Mouse (Mus musculus) forebrain, postnatal 0 days (tissue): ENCODE results near the gene Zswim8. TPM values are rescaled to one million over a fixed set of nuclear protein-coding genes. Genes with fewer than 3 reads are reported as not detected.
A peak's percentile ranks its signal among the peaks of the same experiment; 100 is the strongest.

ENCODE experiments used
- ATAC-seq: fragments of 200-750 bp; cut with Nextera tagmentation; 2 replicates; pipeline ENCODE4 v1.8.0; 2017; ENCODE audit warnings: mild to moderate bottlenecking, moderate library complexity
- DNase-seq: peaks from one replicate; pipeline ENCODE4 v3.0.0-alpha.2; 2015
- H3K27ac ChIP-seq: fragments of 300-500 bp; sonication (generic); 2 replicates; pipeline ENCODE4 v1.5.1; 2014; ENCODE audit warnings: low read depth, mild to moderate bottlenecking, antibody characterized with exemption, low read length, moderate library complexity, mixed read lengths
- H3K27me3 ChIP-seq: fragments of 300-500 bp; sonication (generic); 2 replicates; pipeline ENCODE4 v1.6.1; 2014; ENCODE audit warnings: mild to moderate bottlenecking, low read length, mixed read lengths; ENCODE audit not compliant: insufficient read depth
- H3K36me3 ChIP-seq: fragments of 300-500 bp; sonication (generic); 2 replicates; pipeline ENCODE4 v1.6.1; 2014; ENCODE audit warnings: mild to moderate bottlenecking, moderate library complexity; ENCODE audit not compliant: insufficient read depth
- H3K4me1 ChIP-seq: fragments of 300-500 bp; sonication (generic); 2 replicates; pipeline ENCODE4 v1.6.1; 2014; ENCODE audit warnings: antibody characterized with exemption; ENCODE audit not compliant: insufficient read depth
- H3K4me2 ChIP-seq: fragments of 300-500 bp; sonication (generic); 2 replicates; pipeline ENCODE4 v1.6.1; 2014; ENCODE audit warnings: low read depth, mild to moderate bottlenecking, moderate library complexity
- H3K4me3 ChIP-seq: fragments of 300-500 bp; sonication (generic); 2 replicates; pipeline ENCODE4 v1.5.1; 2014; ENCODE audit warnings: low read depth, low read length, mixed read lengths
- H3K9ac ChIP-seq: fragments of 300-500 bp; sonication (generic); 2 replicates; pipeline ENCODE4 v1.6.1; 2014; ENCODE audit warnings: mild to moderate bottlenecking
- H3K9me3 ChIP-seq: fragments of 300-500 bp; sonication (generic); 2 replicates; pipeline ENCODE4 v1.6.1; 2016; ENCODE audit warnings: low read length
- CTCF ChIP-seq: sonication (generic); IDR thresholded peaks from 2 replicates; pipeline ENCODE4 v1.5.1; 2016; ENCODE audit warnings: antibody characterized with exemption, control low read depth, low read depth
- WGBS: fragments of 180-500 bp; shearing (Covaris S2); extraction: QIAGEN DNeasy Blood & Tissue Kit; methylation state at CpG from one replicate; pipeline ENCODE4 v1.1.7; 2014; 5-methylcytosine and 5-hydroxymethylcytosine counted together
- polyA plus RNA-seq: library from polyadenylated mRNA; unstranded; fragments of >200 nt; fragmentation: Nextera tagmentation; extraction: Ambion mirVana; gene quantifications from 2 replicates; pipeline ENCODE4 v1.2.1, GENCODE M21; 2015
- total RNA-seq: library from RNA; depleted of rRNA; stranded (reverse); fragments of >200 nt; gene quantifications from 2 replicates; pipeline ENCODE4 v1.2.3, GENCODE M21; 2014

The Zswim8 gene
- total and polyA plus RNA-seq, 2 experiments from 2014 or later: 28.2 to 162 TPM

GRCm38 (mm10) chr14:20674064-20674833 lies 33.1 kb upstream of the Zswim8 start, which contains the start of gene Sec24c:
Gene Sec24c (plus strand): TSS chr14:20674308.
- peak; percentile 99 for ATAC-seq

GRCm38 (mm10) chr14:20677906-20678305 lies 29.4 kb upstream of the Zswim8 start:
- TF ChIP-seq CTCF: no peak
- Histone ChIP-seq H3K4me1 (peaks cover 5% of the 10 kb centered on the region; the same call in 1 of the 2 replicates), H3K27ac (no peak overlapping the region), H3K4me2 (no peak overlapping the region), H3K36me3 (peaks cover 52% of the 10 kb centered on the region), H3K4me3 (no peak overlapping the region), H3K27me3 (no peaks in the 10 kb centered on the region), H3K9ac (no peak overlapping the region), H3K9me3 (no peaks in the 10 kb centered on the region)
- 92% methylated on average over 4 of the region's 4 CpGs for WGBS
- no peak for DNase-seq
- ATAC-seq: no peak

More at GRCm38 (mm10) chr14:20674064-20674833, 33.1 kb upstream of the Zswim8 start, which contains the start of gene Sec24c:
- DNase-seq: peak; percentile 100
- TF ChIP-seq CTCF: no peak
- no peaks in the 10 kb centered on the region for H3K27me3 ChIP-seq
- 2% methylated on average over 42 of the region's 43 CpGs for WGBS
- H3K9me3 ChIP-seq: no peaks in the 10 kb centered on the region
- H3K4me2 ChIP-seq: peak within 1 kb of the TSS; percentile 76
- peak within 1 kb of the TSS; percentile 87 for H3K27ac ChIP-seq
- peaks cover 5% of the 10 kb centered on the region; the same call in 1 of the 2 replicates for H3K4me1 ChIP-seq
- peak within 1 kb of the TSS; percentile 94 for H3K4me3 ChIP-seq
- peaks cover 19% of the 10 kb centered on the region; the same call in 1 of the 2 replicates for H3K36me3 ChIP-seq
- peak within 1 kb of the TSS; percentile 93 for H3K9ac ChIP-seq

DNA sequence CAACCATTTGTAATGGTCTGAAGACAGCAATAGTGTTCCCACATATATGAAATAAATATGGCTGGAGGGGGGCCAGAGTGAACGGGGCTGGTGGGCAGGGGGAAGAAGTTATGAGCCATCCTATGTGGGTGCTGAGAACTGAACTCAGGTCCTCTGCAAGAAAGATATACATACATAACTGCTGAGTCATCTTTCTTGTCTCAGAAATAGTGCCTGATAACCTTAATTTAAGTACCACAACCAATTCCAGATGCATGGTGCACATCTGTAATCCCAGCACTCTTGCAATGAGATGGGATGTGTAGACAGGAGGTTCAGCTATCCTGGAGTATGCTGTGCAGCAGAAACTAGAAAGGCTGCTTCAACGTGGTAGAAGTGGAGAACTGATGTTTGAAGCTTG lies 25.6 kb upstream of the Zswim8 start:
- TF ChIP-seq CTCF: no peak
- DNase-seq: no peak
- H3K36me3 ChIP-seq: peaks cover 84% of the 10 kb centered on the region
- H3K4me2 ChIP-seq: no peak overlapping the region
- H3K4me1 ChIP-seq: no peaks in the 10 kb centered on the region
- WGBS: 90% methylated on average over 2 of the region's 2 CpGs
- H3K27me3 ChIP-seq: no peaks in the 10 kb centered on the region
- no peak for ATAC-seq
- H3K9me3 ChIP-seq: no peaks in the 10 kb centered on the region
- no peak overlapping the region for H3K4me3 ChIP-seq
- H3K27ac ChIP-seq: no peak overlapping the region
- no peak overlapping the region for H3K9ac ChIP-seq

- H3K27ac ChIP-seq: no peak overlapping the region
- H3K9me3 ChIP-seq: no peaks in the 10 kb centered on the region
- TF ChIP-seq CTCF: no peak
- 78% methylated on average over 3 of the region's 3 CpGs for WGBS
- H3K4me1 ChIP-seq: no peaks in the 10 kb centered on the region
- DNase-seq (no peak), ATAC-seq (no peak)
- H3K27me3 ChIP-seq: no peaks in the 10 kb centered on the region
- no peak overlapping the region for H3K9ac ChIP-seq
- no peak overlapping the region for H3K4me3 ChIP-seq
- no peak overlapping the region for H3K4me2 ChIP-seq
- peaks cover 86% of the 10 kb centered on the region for H3K36me3 ChIP-seq
Measured at GRCm38 (mm10) chr14:20682498-20682897, 24.9 kb upstream of the Zswim8 start.

DNA sequence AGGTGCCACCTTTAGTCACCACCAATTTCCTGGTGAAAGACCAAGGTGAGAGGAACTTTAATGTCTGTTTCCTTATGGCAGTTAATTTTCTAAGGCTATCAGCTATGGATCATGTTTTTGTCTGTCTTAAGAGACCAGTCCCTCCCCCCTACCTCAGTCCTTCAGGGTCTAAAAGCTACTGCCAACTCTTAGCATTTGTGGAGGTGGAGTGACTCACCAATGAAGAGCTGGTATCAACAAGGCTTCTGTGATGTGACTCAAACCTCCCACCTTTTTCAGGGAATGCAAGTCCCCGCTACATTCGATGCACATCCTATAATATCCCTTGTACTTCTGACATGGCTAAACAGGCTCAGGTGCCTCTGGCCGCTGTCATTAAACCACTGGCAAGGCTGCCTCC lies 20.8 kb upstream of the Zswim8 start:
- H3K36me3 ChIP-seq: peaks cover 95% of the 10 kb centered on the region
- WGBS: 97% methylated on average over 3 of the region's 3 CpGs
- no peak for TF ChIP-seq CTCF

DNA sequence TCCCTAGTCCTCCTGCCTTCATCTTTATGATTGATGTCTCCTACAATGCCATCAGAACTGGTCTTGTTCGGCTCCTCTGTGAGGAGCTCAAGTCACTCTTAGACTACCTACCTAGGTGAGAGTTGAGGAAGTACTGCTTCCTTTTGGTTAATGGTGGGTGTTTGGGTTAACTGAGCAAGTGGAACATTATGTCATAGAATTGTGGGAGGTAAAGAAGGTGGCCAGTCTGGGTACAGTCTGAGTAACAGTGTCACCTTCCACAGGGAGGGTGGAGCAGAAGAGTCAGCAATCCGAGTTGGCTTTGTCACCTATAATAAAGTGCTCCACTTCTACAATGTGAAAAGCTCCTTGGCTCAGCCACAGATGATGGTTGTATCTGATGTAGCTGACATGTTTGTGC lies 18.3 kb upstream of the Zswim8 start:
- H3K4me1 ChIP-seq: no peaks in the 10 kb centered on the region
- no peak for DNase-seq
- H3K4me2 ChIP-seq: no peak overlapping the region
- TF ChIP-seq CTCF: no peak
- H3K4me3 ChIP-seq: no peak overlapping the region
- peaks cover 95% of the 10 kb centered on the region for H3K36me3 ChIP-seq
- WGBS: 91% methylated on average over 2 of the region's 2 CpGs
- H3K27me3 ChIP-seq: no peaks in the 10 kb centered on the region
- H3K9me3 ChIP-seq: no peaks in the 10 kb centered on the region
- no peak overlapping the region for H3K9ac ChIP-seq
- no peak for ATAC-seq
- H3K27ac ChIP-seq: no peak overlapping the region

More for the DNA sequence above, 20.8 kb upstream of the Zswim8 start:
- ATAC-seq: no peak
- Histone ChIP-seq H3K4me2 (no peak overlapping the region), H3K9me3 (no peaks in the 10 kb centered on the region), H3K9ac (no peak overlapping the region), H3K27me3 (no peaks in the 10 kb centered on the region), H3K4me3 (no peak overlapping the region), H3K27ac (no peak overlapping the region), H3K4me1 (no peaks in the 10 kb centered on the region)
- no peak for DNase-seq

DNA sequence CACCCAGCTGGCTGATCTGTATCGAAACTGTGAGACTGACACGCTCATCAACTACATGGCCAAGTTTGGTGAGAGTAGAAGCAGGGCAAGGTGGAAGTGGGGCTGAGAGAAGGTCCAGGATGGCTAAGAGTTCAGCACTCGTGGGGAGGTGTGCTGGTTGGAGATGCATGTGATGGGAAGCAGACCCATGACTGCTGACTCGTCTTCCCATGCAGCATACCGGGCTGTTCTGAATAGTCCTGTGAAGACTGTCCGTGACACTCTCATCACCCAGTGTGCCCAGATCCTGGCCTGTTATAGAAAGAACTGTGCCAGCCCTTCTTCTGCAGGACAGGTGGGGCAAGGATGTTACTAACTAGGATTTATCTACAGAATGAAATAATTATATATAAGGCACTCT lies 15.6 kb upstream of the Zswim8 start:
- H3K4me1 ChIP-seq: peaks cover 11% of the 10 kb centered on the region
- WGBS: 94% methylated on average over 6 of the region's 6 CpGs
- no peak overlapping the region for H3K4me2 ChIP-seq
- H3K4me3 ChIP-seq: no peak overlapping the region
- H3K9ac ChIP-seq: no peak overlapping the region
- H3K36me3 ChIP-seq: peaks cover 71% of the 10 kb centered on the region
- TF ChIP-seq CTCF: no peak
- no peak overlapping the region for H3K27ac ChIP-seq
- no peaks in the 10 kb centered on the region for H3K27me3 ChIP-seq
- DNase-seq (no peak), ATAC-seq (no peak)
- H3K9me3 ChIP-seq: no peaks in the 10 kb centered on the region
